Mouse (Mus musculus): ENCODE results near the gene Tomm34.

DNA sequence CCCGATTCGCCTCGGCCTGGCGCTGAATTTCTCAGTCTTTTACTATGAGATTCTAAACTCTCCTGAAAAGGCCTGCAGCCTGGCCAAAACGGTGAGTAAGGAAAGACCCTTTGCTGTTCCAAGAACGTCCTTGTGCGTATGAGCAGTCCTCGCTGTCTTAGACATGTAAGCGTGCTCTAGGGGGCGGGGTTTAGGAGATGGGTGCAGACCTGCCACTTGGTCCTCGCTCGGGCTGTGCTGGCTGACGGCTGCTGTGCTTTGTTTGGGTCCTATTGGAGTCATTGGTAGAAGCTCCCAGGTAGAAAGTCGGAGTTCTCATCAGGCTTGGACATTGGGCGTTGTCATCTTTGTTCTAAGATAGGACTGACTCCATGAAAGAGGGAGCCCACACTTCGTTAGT lies 55.7 kb downstream of the Tomm34 start:
- TF ChIP-seq CTCF (IDR thresholded peaks at IDR 0.05; ENCODE audit: extremely low read depth, insufficient read length, insufficient replicate concordance, low read depth, low read length) = no peak
- no peak for TF ChIP-seq POLR2A (IDR thresholded peaks at IDR 0.05; ENCODE audit: low read depth, low read length)
